Mouse (Mus musculus) erythroblast, embryonic 14.5 days (primary cell): ENCODE results near the gene Sord. TPM values are rescaled to one million over a fixed set of nuclear protein-coding genes. Genes with fewer than 3 reads are reported as not detected.
A peak's percentile ranks its signal among the peaks of the same experiment; 100 is the strongest.

Experiments
- H3K27me3 ChIP-seq: 2 replicates; pipeline ENCODE4 v1.6.1; 2012; ENCODE audit warnings: inconsistent platforms; ENCODE audit not compliant: control insufficient read depth
- H3K36me3 ChIP-seq: 2 replicates; pipeline ENCODE4 v1.6.1; 2012; ENCODE audit warnings: mild to moderate bottlenecking, inconsistent platforms; ENCODE audit not compliant: control insufficient read depth
- H3K4me1 ChIP-seq: 2 replicates; pipeline ENCODE4 v1.6.1; 2012; ENCODE audit warnings: inconsistent platforms; ENCODE audit not compliant: control insufficient read depth
- H3K4me3 ChIP-seq: replicated peaks from 2 replicates; pipeline ENCODE3; 2012; ENCODE audit warnings: moderate library complexity, mild to moderate bottlenecking, inconsistent platforms
- H3K9me3 ChIP-seq: 2 replicates; pipeline ENCODE4 v1.6.1; 2012; ENCODE audit warnings: low read length, inconsistent platforms, mixed read lengths; ENCODE audit not compliant: control insufficient read depth
- GATA1 ChIP-seq: IDR thresholded peaks from 2 replicates; pipeline ENCODE4 v1.6.1; 2012; ENCODE audit warnings: low read length, inconsistent platforms, mixed read lengths
- TAL1 ChIP-seq: IDR thresholded peaks from 3 replicates; pipeline ENCODE4 v1.6.1; 2012; ENCODE audit warnings: low read length, inconsistent platforms, mixed read lengths
- polyA plus RNA-seq: library from polyadenylated mRNA; stranded (reverse); fragments of >175 nt; gene quantifications from 2 replicates; pipeline ENCODE4 v1.2.3, GENCODE M21; 2012

Gene Sord
- polyA plus RNA-seq, 1 experiment, result 2.0 TPM

DNA sequence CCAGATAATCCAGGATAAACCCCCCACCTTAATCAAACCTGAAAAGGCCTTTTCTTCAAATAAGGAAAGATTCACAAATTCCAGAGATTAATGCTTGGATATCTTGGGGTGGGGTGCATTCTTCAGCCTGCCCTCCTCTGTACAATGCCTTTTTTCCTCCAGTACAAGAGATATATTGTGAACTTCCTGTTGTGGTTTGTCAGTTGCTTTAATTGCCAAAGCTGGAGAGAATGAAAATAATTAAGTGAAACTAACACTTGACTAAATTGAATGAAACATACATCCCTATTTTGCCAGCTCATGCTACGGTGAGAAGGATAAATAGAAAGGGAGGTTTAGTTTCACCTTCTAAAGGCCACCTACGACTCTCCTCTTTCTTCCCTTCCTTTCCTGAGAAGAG, 16.3 kb upstream of the Sord start:
- Histone ChIP-seq H3K9me3 (no peaks in the 10 kb centered on the region), H3K4me1 (peaks cover 4% of the 10 kb centered on the region), H3K4me3 (no peak overlapping the region)

GRCm38 (mm10) chr2:122221378-122221777, 13.2 kb upstream of the Sord start:
- no peak for TF ChIP-seq TAL1
- TF ChIP-seq GATA1, result no peak
- no peaks in the 10 kb centered on the region for H3K27me3 ChIP-seq
- no peaks in the 10 kb centered on the region for H3K9me3 ChIP-seq
- no peaks in the 10 kb centered on the region for H3K36me3 ChIP-seq
- H3K4me1 ChIP-seq, result peaks cover 7% of the 10 kb centered on the region
- no peak overlapping the region for H3K4me3 ChIP-seq

More for the DNA sequence above, 16.3 kb upstream of the Sord start:
- Histone ChIP-seq H3K27me3 (no peaks in the 10 kb centered on the region), H3K36me3 (no peaks in the 10 kb centered on the region)
- TF ChIP-seq TAL1 (no peak), GATA1 (no peak)

DNA sequence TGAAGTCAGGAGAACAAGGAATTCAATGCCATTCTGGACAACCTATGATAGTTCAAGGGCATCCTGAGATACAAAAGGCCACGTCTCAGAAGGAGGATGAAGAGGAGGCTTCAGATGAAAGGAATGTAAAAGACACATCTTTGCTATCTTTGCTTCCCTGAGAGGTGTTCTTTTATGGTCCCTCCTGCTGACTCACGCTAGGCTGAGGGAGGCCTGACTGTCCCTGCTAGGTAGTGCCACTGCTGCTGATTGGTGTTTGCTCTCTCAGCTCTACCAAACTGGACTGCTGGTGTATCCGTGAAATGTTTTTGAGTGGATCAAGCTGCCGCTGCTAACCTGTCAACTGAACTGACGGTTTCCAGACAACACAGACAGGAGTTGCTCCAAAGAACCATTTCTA, 12.8 kb upstream of the Sord start:
- Histone ChIP-seq H3K9me3 (no peaks in the 10 kb centered on the region), H3K4me3 (no peak overlapping the region), H3K27me3 (no peaks in the 10 kb centered on the region), H3K36me3 (no peaks in the 10 kb centered on the region), H3K4me1 (peaks cover 7% of the 10 kb centered on the region)
- TF ChIP-seq TAL1 (no peak), GATA1 (no peak)

DNA sequence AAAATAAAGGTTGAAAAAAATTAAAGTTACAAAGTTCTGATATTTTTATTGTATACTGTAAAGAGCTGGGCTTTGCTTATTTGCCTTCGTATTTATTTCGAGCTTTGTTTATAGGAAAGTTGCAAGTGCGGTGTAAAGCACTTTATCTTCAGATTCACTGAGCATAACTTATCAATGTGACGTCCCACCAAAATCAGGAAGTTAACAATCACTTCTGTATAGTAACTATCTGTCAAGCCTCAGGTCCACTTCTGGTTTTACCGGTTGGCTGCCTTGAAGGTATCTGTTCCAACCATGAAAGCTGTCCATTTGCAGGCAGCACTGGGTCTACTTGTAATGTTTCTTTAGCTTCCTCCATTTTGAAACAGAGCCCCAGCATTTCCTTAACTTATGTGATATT, 12.3 kb upstream of the Sord start:
- H3K4me1 ChIP-seq, result peaks cover 7% of the 10 kb centered on the region

DNA sequence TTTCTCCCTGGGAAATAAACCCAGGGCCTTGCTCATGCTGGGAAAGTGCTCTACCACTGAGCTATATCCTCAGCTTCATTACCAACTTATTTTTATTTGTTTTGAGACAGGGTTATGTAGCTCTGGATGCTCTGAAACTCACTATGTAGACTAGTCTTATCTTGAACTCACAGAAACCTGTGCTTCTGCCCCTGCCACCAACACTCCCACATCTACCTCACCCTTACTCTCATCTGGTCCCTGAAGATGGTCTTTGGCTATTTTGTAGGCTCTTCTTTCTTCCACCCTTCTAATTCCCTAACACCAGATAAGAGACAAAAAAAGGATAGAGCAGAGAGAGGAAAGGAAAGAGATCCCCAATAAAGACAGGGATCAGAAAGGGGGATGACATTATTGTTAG, 10.9 kb upstream of the Sord start:
- Histone ChIP-seq H3K4me1 (peaks cover 7% of the 10 kb centered on the region), H3K36me3 (no peaks in the 10 kb centered on the region), H3K4me3 (no peak overlapping the region), H3K27me3 (no peaks in the 10 kb centered on the region), H3K9me3 (no peaks in the 10 kb centered on the region)
- no peak for TF ChIP-seq GATA1
- no peak for TF ChIP-seq TAL1

More for the DNA sequence above, 12.3 kb upstream of the Sord start:
- TF ChIP-seq GATA1 (no peak), TAL1 (no peak)
- no peaks in the 10 kb centered on the region for H3K27me3 ChIP-seq
- no peaks in the 10 kb centered on the region for H3K9me3 ChIP-seq
- H3K4me3 ChIP-seq, result no peak overlapping the region
- H3K36me3 ChIP-seq, result no peaks in the 10 kb centered on the region

DNA sequence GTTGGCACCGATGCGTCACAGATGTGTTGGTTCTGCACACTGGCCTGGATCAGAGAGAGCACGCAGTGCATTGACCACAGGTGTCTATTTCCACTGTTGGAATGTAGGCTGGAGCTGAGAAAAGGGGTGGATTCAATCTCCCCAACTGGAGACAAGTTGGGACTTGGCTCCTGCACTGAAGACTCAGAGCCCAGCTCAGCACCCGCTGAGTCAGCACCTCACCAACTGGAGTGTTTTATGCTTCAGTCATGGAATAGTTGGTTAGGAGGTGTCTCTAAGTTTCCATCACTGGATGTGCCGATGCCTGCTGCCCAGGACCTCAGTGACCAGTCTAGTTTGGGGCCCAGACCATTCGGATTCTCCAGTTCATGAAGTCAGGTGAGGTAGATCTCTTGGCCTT, 4.2 kb upstream of the Sord start:
- Histone ChIP-seq H3K27me3 (no peaks in the 10 kb centered on the region), H3K4me1 (peaks cover 23% of the 10 kb centered on the region), H3K36me3 (no peaks in the 10 kb centered on the region), H3K9me3 (no peaks in the 10 kb centered on the region), H3K4me3 (no peak overlapping the region)
- TF ChIP-seq GATA1, result no peak
- no peak for TF ChIP-seq TAL1

GRCm38 (mm10) chr2:122231616-122232015, 2.9 kb upstream of the Sord start:
- H3K27me3 ChIP-seq, result no peaks in the 10 kb centered on the region

GRCm38 (mm10) chr2:122233341-122233740, 1.2 kb upstream of the Sord start:
- Histone ChIP-seq H3K4me3 (no peak overlapping the region), H3K27me3 (no peaks in the 10 kb centered on the region), H3K36me3 (no peaks in the 10 kb centered on the region), H3K4me1 (peaks cover 32% of the 10 kb centered on the region), H3K9me3 (no peaks in the 10 kb centered on the region)
- TF ChIP-seq TAL1 (no peak), GATA1 (no peak)

More at GRCm38 (mm10) chr2:122231616-122232015, 2.9 kb upstream of the Sord start:
- peaks cover 32% of the 10 kb centered on the region for H3K4me1 ChIP-seq
- no peaks in the 10 kb centered on the region for H3K9me3 ChIP-seq
- no peak overlapping the region for H3K4me3 ChIP-seq
- TF ChIP-seq TAL1 (no peak), GATA1 (no peak)
- no peaks in the 10 kb centered on the region for H3K36me3 ChIP-seq

- Histone ChIP-seq H3K4me1 (peaks cover 32% of the 10 kb centered on the region), H3K9me3 (no peaks in the 10 kb centered on the region), H3K36me3 (no peaks in the 10 kb centered on the region), H3K4me3 (peak overlapping the region; percentile 80), H3K27me3 (no peaks in the 10 kb centered on the region)
- no peak for TF ChIP-seq GATA1
- TF ChIP-seq TAL1, result no peak
These were observed 591 bp upstream of the Sord start for GRCm38 (mm10) chr2:122233759-122234557.
